Mouse (Mus musculus): ENCODE data around the gene Selenok. TPM values are rescaled to one million over a fixed set of nuclear protein-coding genes. Genes with fewer than 3 reads are reported as not detected.
A peak's percentile ranks its signal among the peaks of the same experiment; 100 is the strongest.

Selenok gene
- polyA plus RNA-seq, 1 experiment, result 32.5 TPM

- no peak overlapping the region for H3K4me3 ChIP-seq (ENCODE audit: control insufficient read depth, insufficient read depth, low read length)
- DNase-seq, result no peak
- 1% methylated on average over 7 of the region's 7 CpGs for WGBS
Measured at GRCm38 (mm10) chr14:30024387-30024786, 56.3 kb downstream of the Selenok start.

More at GRCm38 (mm10) chr14:30024387-30024786, 56.3 kb downstream of the Selenok start:
- Histone ChIP-seq H3K4me1 (replicated peaks; ENCODE audit: control insufficient read depth, insufficient read depth, low read length) (peaks cover 46% of the 10 kb centered on the region), H3K27me3 (ENCODE audit: control insufficient read depth, insufficient read depth, low read length) (no peaks in the 10 kb centered on the region), H3K27ac (ENCODE audit: control insufficient read depth, insufficient read depth, low read length) (peak overlapping the region; percentile 71; the same call in 1 of the 2 replicates), H3K36me3 (ENCODE audit: control insufficient read depth, insufficient read depth, low read length) (no peaks in the 10 kb centered on the region)
- TF ChIP-seq CTCF (IDR thresholded peaks at IDR 0.05; ENCODE audit: borderline replicate concordance, control insufficient read depth, extremely low read depth, insufficient read depth, low read length, poor library complexity), result no peak
- no peak for TF ChIP-seq POLR2A (IDR thresholded peaks at IDR 0.05; ENCODE audit: control insufficient read depth, extremely low read depth, insufficient read depth, low read length, poor library complexity)

Other genes starting within 250 kb of the Selenok start
- 0.08 and 0.19 TPM in 2 replicates for gene Cacna2d3, start 246.4 kb upstream of the Selenok start, polyA plus RNA-seq (2012; rRNA removed)
- gene Actr8, start 10.0 kb downstream of the Selenok start, polyA plus RNA-seq (2012; rRNA removed), result 27.8 and 30.2 TPM in 2 replicates
- 50.9 and 57.3 TPM in 2 replicates for gene Il17rb, start 40.6 kb downstream of the Selenok start, polyA plus RNA-seq (2012; rRNA removed)
- gene Chdh, start 40.7 kb downstream of the Selenok start, polyA plus RNA-seq (2012; rRNA removed), result 51.3 and 59.5 TPM in 2 replicates

Measured in thymus, adult 2 months (tissue).